Mouse (Mus musculus): Measurements from ENCODE around the gene Fgf18. TPM values are rescaled to one million over a fixed set of nuclear protein-coding genes. Genes with fewer than 3 reads are reported as not detected.

Fgf18 gene
- polyA plus RNA-seq, 1 experiment, result 0.52 TPM

DNA sequence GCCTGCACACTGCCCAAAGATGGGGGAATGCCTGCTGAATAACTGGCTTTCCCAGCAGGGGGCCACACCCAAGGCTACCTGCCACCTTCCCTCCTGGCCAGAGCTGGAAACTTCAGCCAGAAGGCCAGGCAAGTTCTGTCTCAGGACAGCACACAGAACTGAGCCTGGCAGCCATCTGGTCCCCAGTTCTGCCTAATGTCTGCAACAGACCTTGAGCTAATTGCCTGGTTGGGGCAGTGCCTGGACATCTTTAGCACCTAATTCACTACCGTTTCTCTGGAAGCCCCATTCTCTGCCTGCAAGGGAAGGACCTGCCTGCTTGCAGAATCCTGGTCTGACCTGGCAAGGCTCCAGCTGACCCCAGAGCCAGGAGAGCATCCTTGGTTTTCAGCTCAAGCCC lies 34.8 kb downstream of the Fgf18 start:
- no peak overlapping the region for H3K27ac ChIP-seq (ENCODE audit: control insufficient read depth, insufficient read depth, low read depth, low read length)
- H3K36me3 ChIP-seq (ENCODE audit: control insufficient read depth, insufficient read depth, low read length), result no peaks in the 10 kb centered on the region
- no peak overlapping the region for H3K4me3 ChIP-seq (ENCODE audit: control insufficient read depth, low read depth, low read length)
- no peaks in the 10 kb centered on the region for H3K27me3 ChIP-seq (ENCODE audit: control insufficient read depth, insufficient read depth, low read length)
- H3K4me1 ChIP-seq (ENCODE audit: control insufficient read depth, insufficient read depth, low read length), result peaks cover 4% of the 10 kb centered on the region
- TF ChIP-seq POLR2A (IDR thresholded peaks at IDR 0.05; ENCODE audit: control insufficient read depth, low read depth, low read length), result no peak
- no peak for TF ChIP-seq CTCF (IDR thresholded peaks at IDR 0.05; ENCODE audit: control insufficient read depth, insufficient read depth, insufficient replicate concordance, low read depth, low read length)

DNA sequence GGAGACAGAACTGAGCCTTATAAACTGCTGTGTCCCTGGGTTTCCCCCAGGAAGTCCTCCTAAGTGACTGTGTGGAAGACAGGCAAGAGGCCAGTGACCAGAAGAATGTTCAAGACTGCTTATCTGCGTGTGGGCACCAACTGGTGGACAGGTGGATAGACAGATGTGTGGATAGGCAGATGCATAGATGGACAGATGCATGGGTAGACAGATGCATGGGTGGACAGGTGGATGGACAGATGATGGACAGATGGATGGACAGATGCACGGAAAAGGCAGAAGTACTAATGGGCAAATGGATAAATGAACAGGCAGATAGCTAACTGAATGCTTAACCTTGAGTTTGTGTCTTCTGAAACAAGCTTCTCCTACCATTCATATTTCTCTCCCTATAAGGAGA lies 37.1 kb downstream of the Fgf18 start:
- Histone ChIP-seq H3K27me3 (ENCODE audit: control insufficient read depth, insufficient read depth, low read length) (no peaks in the 10 kb centered on the region), H3K4me1 (ENCODE audit: control insufficient read depth, insufficient read depth, low read length) (no peaks in the 10 kb centered on the region), H3K4me3 (ENCODE audit: control insufficient read depth, low read depth, low read length) (no peak overlapping the region), H3K36me3 (ENCODE audit: control insufficient read depth, insufficient read depth, low read length) (no peaks in the 10 kb centered on the region), H3K27ac (ENCODE audit: control insufficient read depth, insufficient read depth, low read depth, low read length) (no peak overlapping the region)
- no peak for TF ChIP-seq CTCF (IDR thresholded peaks at IDR 0.05; ENCODE audit: control insufficient read depth, insufficient read depth, insufficient replicate concordance, low read depth, low read length)
- TF ChIP-seq POLR2A (IDR thresholded peaks at IDR 0.05; ENCODE audit: control insufficient read depth, low read depth, low read length), result no peak

DNA sequence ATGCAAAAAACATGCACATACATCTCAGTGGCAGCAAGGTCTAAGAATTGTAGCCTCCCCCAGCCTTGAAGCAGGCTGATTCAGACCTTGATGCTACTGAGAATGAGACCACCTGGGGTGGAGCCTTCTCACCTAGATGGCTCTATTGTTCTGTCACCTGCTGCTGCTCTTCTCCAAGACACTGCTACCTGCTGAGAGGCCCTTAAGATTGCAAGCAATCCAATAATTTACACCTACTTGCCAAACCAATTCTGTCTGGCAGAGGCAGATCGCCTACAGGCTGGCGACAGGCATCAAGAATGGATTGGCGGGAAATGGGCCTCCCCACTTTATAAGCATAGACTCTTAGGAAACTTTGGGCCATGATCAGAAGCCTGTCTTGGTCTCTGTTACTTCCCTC lies 39.7 kb downstream of the Fgf18 start:
- Histone ChIP-seq H3K4me1 (ENCODE audit: control insufficient read depth, insufficient read depth, low read length) (no peaks in the 10 kb centered on the region), H3K4me3 (ENCODE audit: control insufficient read depth, low read depth, low read length) (no peak overlapping the region), H3K27me3 (ENCODE audit: control insufficient read depth, insufficient read depth, low read length) (no peaks in the 10 kb centered on the region), H3K27ac (ENCODE audit: control insufficient read depth, insufficient read depth, low read depth, low read length) (no peak overlapping the region), H3K36me3 (ENCODE audit: control insufficient read depth, insufficient read depth, low read length) (no peaks in the 10 kb centered on the region)
- TF ChIP-seq POLR2A (IDR thresholded peaks at IDR 0.05; ENCODE audit: control insufficient read depth, low read depth, low read length) (no peak), CTCF (IDR thresholded peaks at IDR 0.05; ENCODE audit: control insufficient read depth, insufficient read depth, insufficient replicate concordance, low read depth, low read length) (no peak)

DNA sequence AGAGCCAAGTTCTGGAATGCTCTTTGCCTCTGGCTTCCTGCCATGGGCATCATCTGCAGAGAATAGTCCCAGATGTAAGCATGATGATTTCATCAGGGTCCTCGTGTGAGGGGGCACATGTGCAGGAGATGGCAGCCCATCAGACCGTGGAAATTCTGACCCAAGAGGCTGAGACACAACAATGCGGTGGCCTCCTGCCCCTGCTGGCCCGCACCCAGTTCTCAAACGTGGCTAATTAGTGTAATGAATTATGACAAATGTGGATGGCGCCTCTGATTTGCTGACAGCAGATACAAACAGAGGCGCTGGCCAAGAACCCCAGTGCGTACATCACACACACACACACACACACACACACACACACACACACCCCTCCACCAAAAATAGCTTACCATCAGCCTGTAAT lies 42.3 kb downstream of the Fgf18 start:
- H3K36me3 ChIP-seq (ENCODE audit: control insufficient read depth, insufficient read depth, low read length), result no peaks in the 10 kb centered on the region
- TF ChIP-seq POLR2A (IDR thresholded peaks at IDR 0.05; ENCODE audit: control insufficient read depth, low read depth, low read length) (no peak), CTCF (IDR thresholded peaks at IDR 0.05; ENCODE audit: control insufficient read depth, insufficient read depth, insufficient replicate concordance, low read depth, low read length) (no peak)
- no peaks in the 10 kb centered on the region for H3K27me3 ChIP-seq (ENCODE audit: control insufficient read depth, insufficient read depth, low read length)
- H3K4me1 ChIP-seq (ENCODE audit: control insufficient read depth, insufficient read depth, low read length), result no peaks in the 10 kb centered on the region
- no peak overlapping the region for H3K27ac ChIP-seq (ENCODE audit: control insufficient read depth, insufficient read depth, low read depth, low read length)
- H3K4me3 ChIP-seq (ENCODE audit: control insufficient read depth, low read depth, low read length), result no peak overlapping the region

DNA sequence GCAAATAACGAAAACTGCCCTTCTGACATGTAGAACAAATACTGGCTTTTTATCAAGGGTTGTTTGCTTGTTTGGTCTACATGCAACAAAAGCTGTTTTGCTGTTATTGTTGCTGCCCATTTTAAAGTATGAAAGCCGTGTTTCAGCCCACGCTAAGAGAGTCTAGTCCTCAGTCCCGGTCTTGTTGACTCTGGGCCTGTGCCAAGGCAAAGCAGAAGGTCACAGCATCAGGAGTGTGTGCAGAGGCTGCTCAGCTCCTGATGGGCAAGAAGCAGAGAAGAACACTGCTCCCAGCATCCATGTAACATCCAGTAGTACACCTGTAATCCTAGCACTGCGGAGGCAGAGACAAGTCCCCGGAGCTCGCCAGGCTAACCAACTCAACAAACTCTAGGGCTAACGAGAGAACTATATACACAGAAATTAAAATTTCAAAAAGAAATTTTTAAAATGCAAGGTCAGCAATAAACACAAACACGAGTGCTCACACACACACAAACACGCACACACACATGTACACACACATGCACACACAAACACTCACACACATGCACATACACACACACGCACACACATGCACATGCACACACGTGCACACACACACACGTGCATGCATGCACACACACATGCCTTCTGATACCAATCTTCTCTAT lies 43.8 kb downstream of the Fgf18 start:
- Histone ChIP-seq H3K36me3 (ENCODE audit: control insufficient read depth, insufficient read depth, low read length) (no peaks in the 10 kb centered on the region), H3K27ac (ENCODE audit: control insufficient read depth, insufficient read depth, low read depth, low read length) (no peak overlapping the region), H3K4me1 (ENCODE audit: control insufficient read depth, insufficient read depth, low read length) (no peaks in the 10 kb centered on the region), H3K4me3 (ENCODE audit: control insufficient read depth, low read depth, low read length) (no peak overlapping the region), H3K27me3 (ENCODE audit: control insufficient read depth, insufficient read depth, low read length) (no peaks in the 10 kb centered on the region)
- TF ChIP-seq CTCF (IDR thresholded peaks at IDR 0.05; ENCODE audit: control insufficient read depth, insufficient read depth, insufficient replicate concordance, low read depth, low read length) (no peak), POLR2A (IDR thresholded peaks at IDR 0.05; ENCODE audit: control insufficient read depth, low read depth, low read length) (no peak)

DNA sequence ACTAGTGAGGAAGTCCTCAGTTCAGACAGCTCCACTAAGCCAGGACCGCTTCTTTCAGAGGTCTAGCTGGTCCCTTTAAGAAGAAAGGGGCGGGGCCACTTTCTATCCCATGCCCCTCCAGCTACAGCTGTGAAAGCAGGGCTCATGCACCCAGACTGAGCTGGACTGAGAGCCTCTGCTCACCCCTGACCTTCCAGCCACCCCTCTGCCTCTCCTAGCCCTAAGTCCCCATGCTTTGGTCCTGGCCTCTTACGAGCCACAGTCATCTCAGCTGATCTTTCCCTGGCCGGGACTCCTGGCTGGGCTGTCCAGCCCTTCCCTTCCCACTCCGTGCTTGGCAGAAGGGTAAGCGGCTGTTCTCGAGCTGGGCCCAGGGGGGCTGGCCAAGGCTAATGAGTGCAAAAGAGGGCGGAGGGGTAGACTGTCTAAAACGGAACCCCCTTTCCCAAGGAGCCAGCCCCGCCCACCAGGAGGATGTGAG lies 47.1 kb downstream of the Fgf18 start:
- H3K27me3 ChIP-seq (ENCODE audit: control insufficient read depth, insufficient read depth, low read length), result no peaks in the 10 kb centered on the region
- H3K4me1 ChIP-seq (ENCODE audit: control insufficient read depth, insufficient read depth, low read length), result no peaks in the 10 kb centered on the region
- H3K36me3 ChIP-seq (ENCODE audit: control insufficient read depth, insufficient read depth, low read length), result no peaks in the 10 kb centered on the region
- TF ChIP-seq POLR2A (IDR thresholded peaks at IDR 0.05; ENCODE audit: control insufficient read depth, low read depth, low read length) (no peak), CTCF (IDR thresholded peaks at IDR 0.05; ENCODE audit: control insufficient read depth, insufficient read depth, insufficient replicate concordance, low read depth, low read length) (no peak)
- no peak overlapping the region for H3K4me3 ChIP-seq (ENCODE audit: control insufficient read depth, low read depth, low read length)
- no peak overlapping the region for H3K27ac ChIP-seq (ENCODE audit: control insufficient read depth, insufficient read depth, low read depth, low read length)

DNA sequence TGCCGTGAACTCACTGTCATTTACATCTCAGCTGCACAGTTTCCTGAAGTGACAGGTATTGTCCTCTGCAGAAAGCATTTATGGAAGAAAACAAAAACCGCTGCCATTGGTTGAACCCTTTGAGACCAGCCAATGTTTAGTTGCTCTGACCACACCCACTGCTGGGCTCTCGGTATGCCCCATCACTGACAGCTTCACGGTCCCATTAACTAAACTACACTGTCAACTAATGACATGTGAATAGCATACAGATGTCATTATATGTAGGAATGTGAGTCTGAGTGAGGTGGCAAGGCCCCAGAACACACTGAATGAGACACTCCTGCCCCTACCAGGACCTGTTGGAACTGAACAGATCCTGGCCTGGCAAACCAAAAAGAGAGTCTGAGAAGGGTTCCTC lies 47.8 kb downstream of the Fgf18 start:
- Histone ChIP-seq H3K4me1 (ENCODE audit: control insufficient read depth, insufficient read depth, low read length) (no peaks in the 10 kb centered on the region), H3K27me3 (ENCODE audit: control insufficient read depth, insufficient read depth, low read length) (no peaks in the 10 kb centered on the region), H3K27ac (ENCODE audit: control insufficient read depth, insufficient read depth, low read depth, low read length) (no peak overlapping the region), H3K36me3 (ENCODE audit: control insufficient read depth, insufficient read depth, low read length) (no peaks in the 10 kb centered on the region), H3K4me3 (ENCODE audit: control insufficient read depth, low read depth, low read length) (no peak overlapping the region)
- TF ChIP-seq POLR2A (IDR thresholded peaks at IDR 0.05; ENCODE audit: control insufficient read depth, low read depth, low read length), result no peak
- TF ChIP-seq CTCF (IDR thresholded peaks at IDR 0.05; ENCODE audit: control insufficient read depth, insufficient read depth, insufficient replicate concordance, low read depth, low read length), result no peak

Measured in testis, adult 2 months (tissue).